Mouse (Mus musculus): ENCODE data around the gene Daam2. TPM values are rescaled to one million over a fixed set of nuclear protein-coding genes. Genes with fewer than 3 reads are reported as not detected.

Daam2 gene
- 0.71 TPM in 2 replicates for polyA plus RNA-seq (2012; rRNA removed)

DNA sequence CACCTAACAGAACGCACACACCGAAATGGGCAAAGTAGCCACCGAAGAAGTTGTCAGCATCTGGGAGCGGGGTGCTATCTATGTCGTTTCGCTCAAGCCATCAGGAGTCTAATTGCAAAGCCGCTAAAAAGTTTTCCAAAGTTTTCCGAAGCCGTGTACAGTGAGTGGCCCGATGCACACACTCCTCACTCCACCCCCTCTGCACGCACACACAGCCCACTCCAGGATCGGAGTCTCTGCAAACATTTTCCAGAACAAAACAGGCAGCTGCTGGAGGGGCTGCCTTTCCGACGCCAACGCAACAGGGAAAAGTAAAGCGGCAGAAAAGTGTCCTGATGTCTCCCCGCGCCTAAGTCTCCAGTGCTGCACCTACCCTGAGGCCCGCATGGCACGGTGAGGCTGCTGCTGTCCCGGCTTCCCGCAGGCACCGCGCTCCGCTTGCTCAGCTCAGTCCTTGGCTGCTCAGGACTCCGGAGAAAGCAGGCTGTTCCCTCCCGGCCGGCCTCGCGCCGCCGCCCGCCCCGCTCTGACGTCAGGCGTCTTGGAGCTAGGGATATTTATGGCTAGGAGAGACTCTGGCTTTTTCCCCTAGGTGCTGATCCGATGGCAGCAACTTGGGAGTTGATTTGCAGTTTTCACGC is at the start of gene Daam2:
Gene Daam2 (minus strand): TSS at position 514 of the 641 bp plus-strand sequence.

DNA sequence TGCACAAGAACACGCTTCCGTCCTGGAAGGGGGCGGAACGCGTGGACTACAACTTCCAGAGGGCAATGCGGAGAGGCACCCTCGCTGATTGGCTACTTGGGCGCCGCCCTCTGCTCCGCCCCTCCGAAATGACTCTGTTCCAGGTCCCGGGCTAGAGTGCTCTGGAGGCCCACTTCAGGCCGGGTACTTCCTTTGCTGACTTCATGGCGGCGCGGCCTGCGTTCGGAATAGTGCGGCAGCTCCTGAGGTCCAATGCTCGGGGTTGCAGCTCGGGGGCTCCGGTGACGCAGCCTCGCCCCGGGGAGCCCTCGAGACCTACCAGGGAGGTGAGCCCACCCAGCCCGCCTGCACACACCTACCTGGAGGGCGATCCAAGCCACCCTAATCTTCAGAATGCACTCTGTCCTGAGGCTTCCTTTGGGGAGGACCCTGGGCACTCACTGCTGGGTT is 135.9 kb downstream of the Daam2 start, which contains the start of gene Mocs1:
Gene Mocs1 (plus strand): TSS at position 124 of the 450 bp plus-strand sequence.

Other genes starting within 250 kb of the Daam2 start
- 21.4 and 23.8 TPM in 2 replicates for gene Mocs1, start 136.0 kb downstream of the Daam2 start, polyA plus RNA-seq (2012; rRNA removed)
- gene Kif6, start 50.8 kb upstream of the Daam2 start, polyA plus RNA-seq (2012; rRNA removed) = 0.02 and 0.06 TPM in 2 replicates

Measured in liver, embryonic 18 days (tissue).